Mouse (Mus musculus): ENCODE results near the gene Gm4744.

GRCm38 (mm10) chr6:40900287-40900686, 51.4 kb downstream of the Gm4744 start, which contains the start of gene Prss58:
- TF ChIP-seq CTCF (IDR thresholded peaks at IDR 0.05; ENCODE audit: extremely low read depth, insufficient read depth, insufficient read length, insufficient replicate concordance) (no peak), POLR2A (IDR thresholded peaks at IDR 0.05; ENCODE audit: low read depth, low read length) (no peak)

All from spleen, adult 2 months (tissue).